Mouse (Mus musculus) myocyte (in vitro differentiated cells): ENCODE data around the gene E130114P18Rik. TPM values are rescaled to one million over a fixed set of nuclear protein-coding genes. Genes with fewer than 3 reads are reported as not detected.

ENCODE experiments used
- H3K27me3 ChIP-seq: one replicate; pipeline ENCODE4 v1.6.1; 2011; ENCODE audit not compliant: control insufficient read depth, insufficient read depth, insufficient read length
- H3K36me3 ChIP-seq: one replicate; pipeline ENCODE4 v1.6.1; 2011; ENCODE audit not compliant: control insufficient read depth, insufficient read depth
- H3K4me2 ChIP-seq: one replicate; pipeline ENCODE4 v1.6.1; 2011; ENCODE audit warnings: low read depth, control low read depth
- H3K4me3 ChIP-seq: one replicate; pipeline ENCODE4 v1.5.1; 2011; ENCODE audit warnings: mild to moderate bottlenecking, control low read depth, moderate library complexity
- H3K79me2 ChIP-seq: one replicate; pipeline ENCODE4 v1.6.1; 2011; ENCODE audit not compliant: control insufficient read depth, insufficient read depth
- H3ac ChIP-seq: one replicate; pipeline ENCODE4 v1.6.1; 2011; ENCODE audit not compliant: control insufficient read depth, insufficient read length
- CEBPB ChIP-seq: IDR thresholded peaks from 2 replicates; pipeline ENCODE4 v1.6.1; 2011; ENCODE audit warnings: mild to moderate bottlenecking, moderate library complexity; ENCODE audit not compliant: poor library complexity, insufficient read depth, severe bottlenecking
- E2F4 ChIP-seq: IDR thresholded peaks from one replicate; pipeline ENCODE4 v1.6.1; 2011; ENCODE audit warnings: mild to moderate bottlenecking, control low read depth, moderate library complexity; ENCODE audit not compliant: insufficient read depth
- MAX ChIP-seq: IDR thresholded peaks from one replicate; pipeline ENCODE4 v1.6.1; 2011; ENCODE audit warnings: low read depth, mild to moderate bottlenecking, control low read depth
- MYOD1 ChIP-seq, 3 experiments: IDR thresholded peaks; one replicate each; pipeline ENCODE4 v1.6.1; 2011; ENCODE audit warnings: control low read depth in 2 of 3, low read depth in 2 of 3, mild to moderate bottlenecking in 2 of 3, moderate library complexity in 1 of 3; ENCODE audit not compliant: insufficient read length in 2 of 3, control insufficient read depth in 1 of 3
- MYOG ChIP-seq, 3 experiments: IDR thresholded peaks; one replicate each; pipeline ENCODE4 v1.6.1; 2011; ENCODE audit warnings: control low read depth in 2 of 3, low read depth in 2 of 3, mild to moderate bottlenecking in 2 of 3; ENCODE audit not compliant: insufficient read length in 2 of 3, control insufficient read depth in 1 of 3, insufficient read depth in 1 of 3
- POLR2A ChIP-seq: IDR thresholded peaks from one replicate; pipeline ENCODE4 v1.6.1; 2011; ENCODE audit warnings: low read depth, mild to moderate bottlenecking, control low read depth, moderate library complexity; ENCODE audit not compliant: insufficient read length
- POLR2AphosphoS2 ChIP-seq: IDR thresholded peaks from one replicate; pipeline ENCODE4 v1.6.1; 2011; ENCODE audit warnings: low read depth, control low read depth; ENCODE audit not compliant: insufficient read length
- REST ChIP-seq: IDR thresholded peaks from one replicate; pipeline ENCODE4 v1.6.1; 2011; ENCODE audit warnings: mild to moderate bottlenecking, control low read depth, moderate library complexity; ENCODE audit not compliant: insufficient read depth, insufficient read length
- SRF ChIP-seq: IDR thresholded peaks from one replicate; pipeline ENCODE4 v1.6.1; 2011; ENCODE audit warnings: low read depth; ENCODE audit not compliant: control insufficient read depth, insufficient read length
- TCF12 ChIP-seq: IDR thresholded peaks from one replicate; pipeline ENCODE4 v1.6.1; 2011; ENCODE audit warnings: mild to moderate bottlenecking, control low read depth; ENCODE audit not compliant: poor library complexity, insufficient read depth, severe bottlenecking
- TCF3 ChIP-seq: IDR thresholded peaks from one replicate; pipeline ENCODE4 v1.6.1; 2011; ENCODE audit warnings: low read depth, control low read depth; ENCODE audit not compliant: insufficient read length
- USF1 ChIP-seq: IDR thresholded peaks from one replicate; pipeline ENCODE4 v1.6.1; 2011; ENCODE audit warnings: low read depth, mild to moderate bottlenecking, control low read depth, moderate library complexity
- polyA plus RNA-seq: library from polyadenylated mRNA; unstranded; fragments of >200 nt; fragmentation: generic; extraction: Trizol; gene quantifications from one replicate; pipeline ENCODE4 v1.2.1, GENCODE M21; 2012; ENCODE audit warnings: missing spikeins

E130114P18Rik gene
- polyA plus RNA-seq, 1 experiment = not detected

DNA sequence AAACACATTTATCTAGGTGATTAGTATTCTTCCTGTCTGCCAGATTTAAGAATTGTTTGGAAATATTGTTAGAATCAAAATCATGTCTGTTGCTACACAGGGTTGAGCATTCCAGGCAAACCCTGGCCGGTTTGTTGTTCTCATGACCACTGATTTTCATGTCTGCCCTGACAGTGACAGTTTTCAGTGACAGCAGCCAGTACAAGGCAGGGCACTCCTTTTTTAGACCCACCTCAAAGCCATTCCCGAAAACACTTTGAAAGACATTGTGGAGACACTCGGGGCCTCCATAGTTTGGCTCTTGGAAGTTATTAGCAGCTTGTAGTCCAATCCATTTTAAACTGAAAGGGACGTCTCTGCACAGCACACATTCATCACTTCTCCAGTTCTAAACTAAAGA, 36.1 kb upstream of the E130114P18Rik start:
- Histone ChIP-seq H3K79me2 (no peaks in the 10 kb centered on the region), H3K36me3 (no peaks in the 10 kb centered on the region), H3ac (no peak overlapping the region), H3K4me3 (no peak overlapping the region), H3K4me2 (no peak overlapping the region), H3K27me3 (no peaks in the 10 kb centered on the region)
- TF ChIP-seq MAX (no peak), TCF12 (no peak), TCF3 (no peak), POLR2A (no peak), E2F4 (no peak), SRF (no peak), MYOD1 (IDR thresholded peaks at IDR 0.05; ENCODE audit: control insufficient read depth in 1 of 3, insufficient read length in 2 of 3, low read depth in 2 of 3) (no peak), CEBPB (no peak), POLR2AphosphoS2 (no peak), MYOG (IDR thresholded peaks at IDR 0.05; ENCODE audit: control insufficient read depth in 1 of 3, insufficient read depth in 1 of 3, insufficient read length in 2 of 3, low read depth in 2 of 3) (no peak), REST (no peak), USF1 (no peak)

DNA sequence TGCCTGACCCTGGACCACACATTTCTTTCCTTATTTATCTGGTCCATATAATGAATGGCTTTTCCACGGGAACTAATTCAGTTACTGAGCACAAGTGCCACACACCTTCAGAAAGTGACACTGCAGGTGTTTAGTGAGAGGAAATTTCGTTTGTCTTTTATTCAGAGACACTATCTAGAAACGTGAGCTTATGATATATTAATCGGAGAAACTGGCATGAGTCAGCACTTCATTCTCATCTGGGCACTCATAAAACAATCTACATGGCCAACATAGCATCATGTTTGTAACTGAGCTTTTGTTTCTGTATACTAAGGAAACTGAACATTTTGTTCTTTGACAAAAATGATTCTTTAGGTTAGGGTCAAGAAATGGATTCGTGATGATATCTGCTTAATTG, 35.2 kb upstream of the E130114P18Rik start:
- H3K27me3 ChIP-seq = no peaks in the 10 kb centered on the region
- no peak overlapping the region for H3ac ChIP-seq
- no peak for TF ChIP-seq CEBPB
- no peak for TF ChIP-seq SRF
- TF ChIP-seq E2F4 = no peak
- H3K4me3 ChIP-seq = no peak overlapping the region
- no peaks in the 10 kb centered on the region for H3K36me3 ChIP-seq
- H3K79me2 ChIP-seq = no peaks in the 10 kb centered on the region
- H3K4me2 ChIP-seq = no peak overlapping the region

DNA sequence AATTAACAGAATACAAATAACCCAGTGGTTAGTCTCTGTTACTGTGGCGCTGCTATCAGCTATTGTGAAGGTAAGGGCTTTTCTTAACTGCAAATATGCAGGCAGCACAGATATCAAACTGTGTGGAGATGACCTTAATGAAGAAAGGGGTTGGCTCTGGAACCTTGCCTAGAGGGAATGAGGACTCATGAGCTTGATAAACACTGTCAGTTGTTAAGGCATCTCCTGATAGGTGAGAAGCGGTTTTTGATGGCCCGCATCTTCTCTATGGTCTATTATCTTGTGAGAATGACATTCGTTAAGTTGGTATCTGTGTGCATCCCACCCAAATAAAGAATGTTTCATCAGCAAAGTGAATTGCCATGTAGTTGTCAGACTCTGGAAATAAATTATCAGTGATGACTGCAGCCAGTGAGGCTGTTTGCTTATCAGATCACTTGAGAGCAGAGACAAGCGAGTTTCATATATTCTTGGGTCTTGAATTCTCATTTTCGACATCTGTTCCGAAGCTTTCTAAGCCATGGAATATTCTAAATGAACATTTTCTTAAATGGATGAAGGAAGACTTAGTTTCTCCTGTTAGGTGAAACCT, 32.6 kb upstream of the E130114P18Rik start:
- TF ChIP-seq REST = no peak
- no peak for TF ChIP-seq CEBPB
- TF ChIP-seq MYOG (IDR thresholded peaks at IDR 0.05; ENCODE audit: control insufficient read depth in 1 of 3, insufficient read depth in 1 of 3, insufficient read length in 2 of 3, low read depth in 2 of 3) = no peak
- TF ChIP-seq E2F4 = no peak
- TF ChIP-seq TCF12 = no peak
- no peak for TF ChIP-seq TCF3
- TF ChIP-seq MYOD1 (IDR thresholded peaks at IDR 0.05; ENCODE audit: control insufficient read depth in 1 of 3, insufficient read length in 2 of 3, low read depth in 2 of 3) = no peak
- TF ChIP-seq MAX = no peak
- no peak for TF ChIP-seq USF1
- no peak for TF ChIP-seq POLR2A
- no peak for TF ChIP-seq SRF
- no peak for TF ChIP-seq POLR2AphosphoS2
- no peak overlapping the region for H3K4me3 ChIP-seq
- no peaks in the 10 kb centered on the region for H3K36me3 ChIP-seq
- no peaks in the 10 kb centered on the region for H3K27me3 ChIP-seq
- H3ac ChIP-seq = no peak overlapping the region
- H3K4me2 ChIP-seq = no peak overlapping the region
- no peaks in the 10 kb centered on the region for H3K79me2 ChIP-seq

DNA sequence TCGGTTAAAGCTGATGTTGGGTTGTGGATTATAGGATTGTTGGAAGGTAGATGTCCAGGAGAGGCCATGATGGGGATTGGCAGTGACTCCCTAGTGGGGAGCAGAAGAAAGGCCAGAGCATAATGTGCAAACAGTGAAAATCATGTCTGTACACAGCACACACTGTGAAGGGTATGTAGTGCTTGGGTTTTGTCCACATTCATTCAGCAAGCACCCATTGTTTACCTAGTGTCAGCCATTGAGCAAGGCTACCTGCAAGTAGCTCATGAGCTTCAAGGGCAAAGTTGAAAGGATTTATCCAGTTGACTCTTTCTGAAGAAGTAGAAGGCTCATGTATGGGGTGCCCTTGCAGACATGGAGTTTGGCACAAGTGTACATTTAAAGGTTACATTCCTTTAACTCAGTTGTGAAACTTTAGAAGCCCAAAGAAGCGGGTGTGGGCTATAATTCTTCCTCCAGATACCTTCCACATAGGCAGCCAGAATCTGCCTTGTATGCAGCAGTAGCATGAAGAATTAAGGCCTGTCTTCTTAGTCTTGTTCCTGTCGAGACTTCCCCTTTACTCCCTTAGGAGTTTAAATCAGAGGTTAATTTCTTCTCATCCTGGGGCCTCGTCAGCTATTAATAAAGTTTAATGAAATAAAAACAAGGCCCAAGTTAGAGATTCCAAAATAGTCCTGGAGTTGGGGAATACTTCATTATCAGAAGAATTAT, 31.9 kb upstream of the E130114P18Rik start:
- Histone ChIP-seq H3K79me2 (no peaks in the 10 kb centered on the region), H3ac (no peak overlapping the region), H3K27me3 (no peaks in the 10 kb centered on the region), H3K4me2 (no peak overlapping the region), H3K4me3 (no peak overlapping the region), H3K36me3 (no peaks in the 10 kb centered on the region)
- TF ChIP-seq SRF = no peak

DNA sequence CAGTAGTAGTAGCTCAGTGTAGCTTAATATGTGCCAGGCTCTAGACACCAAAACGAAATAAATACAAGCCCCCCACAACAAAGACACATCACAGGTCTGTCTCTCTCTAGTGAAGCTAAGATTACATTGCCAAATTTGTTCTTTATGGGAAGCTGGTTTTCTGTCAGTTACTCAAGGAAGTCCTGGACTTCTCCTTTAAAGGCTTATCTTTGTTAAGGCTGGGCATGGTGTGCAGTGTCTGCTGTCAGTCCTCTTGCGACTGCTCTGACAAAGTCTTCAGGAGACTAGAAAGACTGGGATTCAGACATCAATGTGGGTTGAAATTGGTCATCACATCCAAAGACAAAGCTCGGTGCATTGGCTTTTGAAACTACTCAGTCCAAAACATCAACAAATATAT, 31.0 kb upstream of the E130114P18Rik start:
- TF ChIP-seq POLR2A (no peak), MYOD1 (IDR thresholded peaks at IDR 0.05; ENCODE audit: control insufficient read depth in 1 of 3, insufficient read length in 2 of 3, low read depth in 2 of 3) (no peak), CEBPB (no peak), TCF12 (no peak), TCF3 (no peak), MYOG (IDR thresholded peaks at IDR 0.05; ENCODE audit: control insufficient read depth in 1 of 3, insufficient read depth in 1 of 3, insufficient read length in 2 of 3, low read depth in 2 of 3) (no peak), E2F4 (no peak), MAX (no peak), USF1 (no peak), REST (no peak), POLR2AphosphoS2 (no peak), SRF (no peak)
- Histone ChIP-seq H3K79me2 (no peaks in the 10 kb centered on the region), H3K4me2 (no peak overlapping the region), H3K27me3 (no peaks in the 10 kb centered on the region), H3ac (no peak overlapping the region), H3K36me3 (no peaks in the 10 kb centered on the region), H3K4me3 (no peak overlapping the region)
